Mouse (Mus musculus) hindbrain, embryonic 15.5 days (tissue): ENCODE measurements around the gene Kif3c. TPM values are rescaled to one million over a fixed set of nuclear protein-coding genes. Genes with fewer than 3 reads are reported as not detected.

Experiments
- ATAC-seq: fragments of 200-750 bp; cut with Nextera tagmentation; 2 replicates; pipeline ENCODE4 v1.8.0; 2017; ENCODE audit warnings: low read depth, moderate number of reproducible peaks, moderate TSS enrichment; ENCODE audit not compliant: low FRiP score
- H3K27ac ChIP-seq: fragments of 300-500 bp; sonication (generic); replicated peaks from 2 replicates; pipeline ENCODE4 v1.5.1; 2015; ENCODE audit warnings: mild to moderate bottlenecking, inconsistent platforms
- H3K27me3 ChIP-seq: fragments of 300-500 bp; sonication (generic); 2 replicates; pipeline ENCODE4 v1.6.1; 2015; ENCODE audit warnings: control low read depth, inconsistent platforms
- H3K36me3 ChIP-seq: fragments of 300-500 bp; sonication (generic); 2 replicates; pipeline ENCODE4 v1.6.1; 2015; ENCODE audit warnings: control low read depth, inconsistent platforms
- H3K4me1 ChIP-seq: fragments of 300-500 bp; sonication (generic); replicated peaks from 2 replicates; pipeline ENCODE4 v1.6.1; 2015; ENCODE audit warnings: control low read depth, inconsistent platforms
- H3K4me2 ChIP-seq: fragments of 300-500 bp; sonication (generic); 2 replicates; pipeline ENCODE4 v1.6.1; 2015; ENCODE audit warnings: moderate library complexity, mild to moderate bottlenecking, inconsistent platforms
- H3K4me3 ChIP-seq: fragments of 300-500 bp; sonication (generic); 2 replicates; pipeline ENCODE4 v1.5.1; 2015; ENCODE audit warnings: mild to moderate bottlenecking, inconsistent platforms
- H3K9ac ChIP-seq: fragments of 300-500 bp; sonication (generic); 2 replicates; pipeline ENCODE4 v1.6.1; 2015; ENCODE audit warnings: inconsistent platforms
- H3K9me3 ChIP-seq: fragments of 300-500 bp; sonication (generic); 2 replicates; pipeline ENCODE4 v1.6.1; 2016; ENCODE audit warnings: control low read depth, inconsistent platforms
- WGBS: fragments of 180-500 bp; shearing (Covaris S2); methylation state at CpG from one replicate; pipeline ENCODE4 v1.1.7; 2015; 5-methylcytosine and 5-hydroxymethylcytosine counted together
- polyA plus RNA-seq: library from polyadenylated mRNA; unstranded; fragments of >200 nt; fragmentation: Nextera tagmentation; extraction: Ambion mirVana; gene quantifications from 2 replicates; pipeline ENCODE4 v1.2.1, GENCODE M21; 2015

Gene Kif3c
- polyA plus RNA-seq, 1 experiment from 2014 or later: 85.8 TPM

GRCm38 (mm10) chr12:3426530-3427034, 61.6 kb downstream of the Kif3c start, which contains the start of gene Asxl2:
Gene Asxl2, plus strand, starts transcription at chr12:3426857.
- H3K27me3 ChIP-seq: no peaks in the 10 kb centered on the region
- ATAC-seq: peak; percentile 94
- under 1% methylated on average over 53 of the region's 53 CpGs for WGBS
- H3K27ac ChIP-seq: peak within 1 kb of the TSS; percentile 93
- peaks cover 30% of the 10 kb centered on the region for H3K4me1 ChIP-seq
- H3K36me3 ChIP-seq: peaks cover 6% of the 10 kb centered on the region; the same call in 1 of the 2 replicates
- H3K4me3 ChIP-seq: peak within 1 kb of the TSS; percentile 91
- H3K4me2 ChIP-seq: peak within 1 kb of the TSS; percentile 75
- H3K9ac ChIP-seq: peak within 1 kb of the TSS; percentile 80
- H3K9me3 ChIP-seq: no peaks in the 10 kb centered on the region

- WGBS: under 1% methylated on average over 64 of the region's 65 CpGs
- peak overlapping the region; percentile 93 for H3K27ac ChIP-seq
- H3K4me2 ChIP-seq: peak overlapping the region; percentile 75
- H3K9ac ChIP-seq: peak overlapping the region; percentile 80
- no peaks in the 10 kb centered on the region for H3K9me3 ChIP-seq
- H3K36me3 ChIP-seq: peaks cover 6% of the 10 kb centered on the region; the same call in 1 of the 2 replicates
- peak overlapping the region; percentile 91 for H3K4me3 ChIP-seq
- H3K4me1 ChIP-seq: peaks cover 30% of the 10 kb centered on the region
- ATAC-seq: peak; percentile 61
- H3K27me3 ChIP-seq: no peaks in the 10 kb centered on the region
These were observed 62.3 kb downstream of the Kif3c start for GRCm38 (mm10) chr12:3427067-3427889.

GRCm38 (mm10) chr12:3427891-3428775, 63.2 kb downstream of the Kif3c start:
- Histone ChIP-seq H3K4me2 (peak overlapping the region; percentile 75), H3K9me3 (no peaks in the 10 kb centered on the region), H3K27ac (peak overlapping the region; percentile 93), H3K4me1 (peaks cover 30% of the 10 kb centered on the region), H3K9ac (no peak overlapping the region), H3K27me3 (no peaks in the 10 kb centered on the region), H3K36me3 (no peaks in the 10 kb centered on the region), H3K4me3 (peak overlapping the region; percentile 91)
- no peak for ATAC-seq
- WGBS: 68% methylated on average over 11 of the region's 11 CpGs

GRCm38 (mm10) chr12:3429681-3430442, 64.9 kb downstream of the Kif3c start:
- Histone ChIP-seq H3K4me3 (no peak overlapping the region), H3K9me3 (no peaks in the 10 kb centered on the region), H3K27ac (no peak overlapping the region), H3K9ac (no peak overlapping the region), H3K36me3 (no peaks in the 10 kb centered on the region), H3K4me2 (no peak overlapping the region), H3K4me1 (peaks cover 21% of the 10 kb centered on the region), H3K27me3 (no peaks in the 10 kb centered on the region)
- 84% methylated on average over 2 of the region's 2 CpGs for WGBS
- no peak for ATAC-seq

- no peak for ATAC-seq
- no peak overlapping the region for H3K9ac ChIP-seq
These were observed 65.5 kb downstream of the Kif3c start for GRCm38 (mm10) chr12:3430443-3430753.

GRCm38 (mm10) chr12:3430985-3431384, 66.1 kb downstream of the Kif3c start:
- no peak overlapping the region for H3K9ac ChIP-seq
- peaks cover 11% of the 10 kb centered on the region for H3K4me1 ChIP-seq
- H3K4me2 ChIP-seq: no peak overlapping the region
- no peaks in the 10 kb centered on the region for H3K9me3 ChIP-seq
- H3K27me3 ChIP-seq: no peaks in the 10 kb centered on the region
- H3K36me3 ChIP-seq: no peaks in the 10 kb centered on the region
- no peak for ATAC-seq
- no peak overlapping the region for H3K27ac ChIP-seq
- H3K4me3 ChIP-seq: no peak overlapping the region

More at GRCm38 (mm10) chr12:3430443-3430753, 65.5 kb downstream of the Kif3c start:
- no peaks in the 10 kb centered on the region for H3K9me3 ChIP-seq
- H3K36me3 ChIP-seq: no peaks in the 10 kb centered on the region
- no peaks in the 10 kb centered on the region for H3K27me3 ChIP-seq
- no peak overlapping the region for H3K27ac ChIP-seq
- peaks cover 17% of the 10 kb centered on the region for H3K4me1 ChIP-seq
- H3K4me2 ChIP-seq: no peak overlapping the region
- no peak overlapping the region for H3K4me3 ChIP-seq

GRCm38 (mm10) chr12:3433736-3434135, 68.8 kb downstream of the Kif3c start:
- no peaks in the 10 kb centered on the region for H3K36me3 ChIP-seq
- ATAC-seq: no peak
- WGBS: 72% methylated on average over 1 of the region's 1 CpGs
- no peaks in the 10 kb centered on the region for H3K27me3 ChIP-seq
- H3K4me1 ChIP-seq: peaks cover 3% of the 10 kb centered on the region; the same call in 1 of the 2 replicates
- no peak overlapping the region for H3K4me2 ChIP-seq
- H3K4me3 ChIP-seq: no peak overlapping the region
- no peak overlapping the region for H3K27ac ChIP-seq
- H3K9me3 ChIP-seq: no peaks in the 10 kb centered on the region
- H3K9ac ChIP-seq: no peak overlapping the region

GRCm38 (mm10) chr12:3436446-3436845, 71.5 kb downstream of the Kif3c start:
- no peak overlapping the region for H3K4me2 ChIP-seq
- H3K36me3 ChIP-seq: no peaks in the 10 kb centered on the region
- no peak overlapping the region for H3K27ac ChIP-seq
- H3K9ac ChIP-seq: no peak overlapping the region
- no peaks in the 10 kb centered on the region for H3K4me1 ChIP-seq
- no peak for ATAC-seq
- no peaks in the 10 kb centered on the region for H3K27me3 ChIP-seq
- WGBS: 96% methylated on average over 5 of the region's 5 CpGs
- no peaks in the 10 kb centered on the region for H3K9me3 ChIP-seq
- H3K4me3 ChIP-seq: no peak overlapping the region

GRCm38 (mm10) chr12:3437815-3438214, 72.9 kb downstream of the Kif3c start:
- Histone ChIP-seq H3K27ac (no peak overlapping the region), H3K36me3 (no peaks in the 10 kb centered on the region), H3K27me3 (no peaks in the 10 kb centered on the region), H3K4me2 (no peak overlapping the region), H3K9me3 (no peaks in the 10 kb centered on the region), H3K4me1 (no peaks in the 10 kb centered on the region), H3K4me3 (no peak overlapping the region), H3K9ac (no peak overlapping the region)
- ATAC-seq: no peak
- WGBS: 97% methylated on average over 1 of the region's 1 CpGs

GRCm38 (mm10) chr12:3440916-3441315, 76.0 kb downstream of the Kif3c start:
- Histone ChIP-seq H3K9ac (no peak overlapping the region), H3K4me2 (no peak overlapping the region), H3K27ac (no peak overlapping the region), H3K27me3 (no peaks in the 10 kb centered on the region), H3K36me3 (no peaks in the 10 kb centered on the region; the same call in 1 of the 2 replicates), H3K4me1 (no peaks in the 10 kb centered on the region), H3K9me3 (no peaks in the 10 kb centered on the region), H3K4me3 (no peak overlapping the region)
- WGBS: 90% methylated on average over 2 of the region's 2 CpGs
- ATAC-seq: no peak

- no peaks in the 10 kb centered on the region; the same call in 1 of the 2 replicates for H3K36me3 ChIP-seq
- 90% methylated on average over 5 of the region's 5 CpGs for WGBS
- H3K4me2 ChIP-seq: no peak overlapping the region
- no peaks in the 10 kb centered on the region for H3K9me3 ChIP-seq
- no peak overlapping the region for H3K9ac ChIP-seq
- no peak for ATAC-seq
- H3K4me3 ChIP-seq: no peak overlapping the region
- H3K4me1 ChIP-seq: no peaks in the 10 kb centered on the region
- no peaks in the 10 kb centered on the region for H3K27me3 ChIP-seq
- no peak overlapping the region for H3K27ac ChIP-seq
These were observed 76.4 kb downstream of the Kif3c start for GRCm38 (mm10) chr12:3441361-3441760.
